24 mouse cellular contexts compared by ENCODE assay signal in the genomic region with DNA sequence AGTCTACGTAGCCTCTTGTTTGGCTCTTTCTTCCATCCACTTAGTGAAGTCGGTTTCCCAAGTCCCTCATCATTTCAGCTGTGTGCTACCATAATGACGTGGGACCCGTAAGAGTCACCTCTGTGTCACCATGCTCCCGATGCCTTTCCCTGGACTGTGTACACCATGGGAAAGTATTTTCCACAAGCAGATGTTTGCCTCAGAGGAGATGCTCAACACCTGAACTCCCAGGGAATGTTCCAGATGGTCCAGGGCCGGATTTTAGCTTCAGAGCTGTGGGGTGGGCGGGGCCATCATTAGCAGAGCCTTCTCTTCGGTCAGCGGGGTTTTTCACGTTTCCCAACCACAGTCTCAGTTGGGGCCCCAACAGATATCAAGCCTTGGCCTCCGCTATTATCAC. TPM values are rescaled to one million over a fixed set of nuclear protein-coding genes. Genes with fewer than 3 reads are reported as not detected.
DNase-seq lines count a peak whose midpoint lies in the region; ATAC-seq lines count a peak whose summit lies in the region.
"Had no signal": no experiment of that assay in that cellular context is flagged by ENCODE, and none has a peak within 500 bp of the region (broad histone marks: within the 10 kb centered on the region; RNA-seq: fewer than 3 reads in every experiment).

No protein-coding gene starts in this region.

- H3K9ac ChIP-seq in midbrain, embryonic 11.5 days (ENCODE audit: low read length): no peak overlapping the region
- H3K9ac ChIP-seq in midbrain, embryonic 14.5 days (replicated peaks; ENCODE audit: low read length): no peak overlapping the region

- no peaks in the 10 kb centered on the region for H3K36me3 ChIP-seq in midbrain, embryonic 11.5 days (ENCODE audit: control insufficient read depth, insufficient read depth, low read length)
- no peaks in the 10 kb centered on the region for H3K36me3 ChIP-seq in midbrain, embryonic 14.5 days (ENCODE audit: control insufficient read depth, insufficient read depth, low read length)
- H3K36me3 ChIP-seq: G1E had no signal

- no peak overlapping the region for H3K4me3 ChIP-seq in midbrain, embryonic 11.5 days (ENCODE audit: low read depth, low read length)
- no peak overlapping the region for H3K4me3 ChIP-seq in midbrain, embryonic 14.5 days (replicated peaks; ENCODE audit: low read depth, low read length)

- no peaks in the 10 kb centered on the region for H3K27me3 ChIP-seq in midbrain, embryonic 11.5 days (ENCODE audit: control insufficient read depth, insufficient read depth, low read length)
- no peaks in the 10 kb centered on the region for H3K27me3 ChIP-seq in midbrain, embryonic 14.5 days (ENCODE audit: control insufficient read depth, insufficient read depth, low read length)
- H3K27me3 ChIP-seq: CH12.LX, Patski had no signal

- ATAC-seq in midbrain, embryonic 11.5 days (ENCODE audit: low FRiP score): no peak
- no peak for ATAC-seq in midbrain, embryonic 14.5 days (ENCODE audit: low FRiP score, low TSS enrichment)
- ATAC-seq: activated CD4-positive, CD25-positive, alpha-beta regulatory T cell, adult 4 months; CD4-positive, CD25-positive, alpha-beta regulatory T cell, adult 4 months; Patski had no signal

- WGBS in midbrain, embryonic 11.5 days: 82% methylated on average over 11 of the region's 11 CpGs
- 90% methylated on average over 11 of the region's 11 CpGs for WGBS in midbrain, embryonic 14.5 days

- no peaks in the 10 kb centered on the region for H3K4me1 ChIP-seq in midbrain, embryonic 11.5 days (ENCODE audit: control insufficient read depth, insufficient read depth, low read length)
- H3K4me1 ChIP-seq in midbrain, embryonic 14.5 days (ENCODE audit: control insufficient read depth, insufficient read depth, low read length): no peaks in the 10 kb centered on the region

- H3K9me3 ChIP-seq in midbrain, embryonic 11.5 days (ENCODE audit: control insufficient read depth, low read length): no peaks in the 10 kb centered on the region
- no peaks in the 10 kb centered on the region for H3K9me3 ChIP-seq in midbrain, embryonic 14.5 days (ENCODE audit: control insufficient read depth, low read length)

- DNase-seq in heart, adult 11 months: peak; percentile 53
- DNase-seq in heart, postnatal 14 days: no peak
- peak; percentile 70 for DNase-seq in midbrain, embryonic 11.5 days (ENCODE audit: low spot score, missing footprints)
- DNase-seq in midbrain, embryonic 14.5 days: no peak
- DNase-seq: adrenal gland, adult 2 months; adrenal gland, adult 8-10 months; adrenal gland, postnatal 10 days; adrenal gland, postnatal 14 days; adrenal gland, postnatal 25 days; adrenal gland, postnatal 36 days; B cell, adult 2 months; cerebellum, adult 11 months; cerebellum, adult 11-12 months; cerebellum, adult 18-20 months had no signal

- intact Hi-C loops in heart, postnatal 14 days (cut with DNase I): no loop called here

- no peak overlapping the region for H3K4me2 ChIP-seq in midbrain, embryonic 11.5 days
- H3K4me2 ChIP-seq in midbrain, embryonic 14.5 days (ENCODE audit: low read length): no peak overlapping the region

- H3K27ac ChIP-seq in midbrain, embryonic 11.5 days (ENCODE audit: low read depth, low read length): no peak overlapping the region
- no peak overlapping the region for H3K27ac ChIP-seq in midbrain, embryonic 14.5 days (replicated peaks; ENCODE audit: low read depth, low read length)

RNA-seq across cellular contexts. Expression of gene Ofcc1, which starts 5.5 kb away (rescaled TPM):
- total RNA-seq in heart, postnatal 14 days (2021): not detected
- polyA plus RNA-seq in midbrain, embryonic 11.5 days (2014; fragmentation: Nextera tagmentation; extraction: Ambion mirVana): not detected in 2 replicates
- polyA plus RNA-seq in midbrain, embryonic 14.5 days (2014; fragmentation: Nextera tagmentation; extraction: Ambion mirVana): 0.08 and 0.14 TPM in 2 replicates
- total RNA-seq: adrenal gland, adult 18-20 months; adrenal gland, adult 2 months; adrenal gland, adult 8-10 months; adrenal gland, postnatal 10 days; adrenal gland, postnatal 14 days; adrenal gland, postnatal 25 days; adrenal gland, postnatal 36 days; adrenal gland, postnatal 4 days; CH12.LX; ES-E14; MEL had no signal
- polyA plus RNA-seq: activated CD4-positive, CD25-positive, alpha-beta regulatory T cell, adult 4 months; adrenal gland, adult 2 months; C2C12; CD4-positive, CD25-positive, alpha-beta regulatory T cell, adult 4 months; G1E had no signal

Comparison
In these comparisons a context has a peak if more than half of its experiments do, and no peak if none do; other contexts are left out.
1. DNase-seq: peak in heart, adult 11 months (single experiment) and midbrain, embryonic 11.5 days (single experiment); none in heart, postnatal 14 days (0 of 2) and midbrain, embryonic 14.5 days (single experiment).